Mouse (Mus musculus): ENCODE data around the gene Gatb. TPM values are rescaled to one million over a fixed set of nuclear protein-coding genes. Genes with fewer than 3 reads are reported as not detected.

The Gatb gene
- total RNA-seq (2023), result 4.2 and 5.0 TPM in 2 replicates

GRCm38 (mm10) chr3:85573864-85574830 lies at the start of gene Gatb:
TSS of gene Gatb (plus strand) at chr3:85574119.

Other genes with a start within 250 kb of the Gatb start
- gene Fam160a1, start 243.2 kb downstream of the Gatb start, total RNA-seq (2023), result 0.16 and 0.36 TPM in 2 replicates

All from neutrophil, adult 65 days (primary cell).